Mouse (Mus musculus) left cerebral cortex, adult 8-10 months (tissue): ENCODE measurements at regions not wholly inside any gene's neighbourhood (a gene's known extent, or its start where the extent isn't known, plus 50 kb on each side); places are given as distances from the start of the nearest gene placed in this dataset.

ENCODE experiments used
- DNase-seq, 2 experiments: peaks; one replicate each; pipeline ENCODE4 v3.0.0; 2022; ENCODE audit warnings: low spot score in 2 of 2

DNA sequence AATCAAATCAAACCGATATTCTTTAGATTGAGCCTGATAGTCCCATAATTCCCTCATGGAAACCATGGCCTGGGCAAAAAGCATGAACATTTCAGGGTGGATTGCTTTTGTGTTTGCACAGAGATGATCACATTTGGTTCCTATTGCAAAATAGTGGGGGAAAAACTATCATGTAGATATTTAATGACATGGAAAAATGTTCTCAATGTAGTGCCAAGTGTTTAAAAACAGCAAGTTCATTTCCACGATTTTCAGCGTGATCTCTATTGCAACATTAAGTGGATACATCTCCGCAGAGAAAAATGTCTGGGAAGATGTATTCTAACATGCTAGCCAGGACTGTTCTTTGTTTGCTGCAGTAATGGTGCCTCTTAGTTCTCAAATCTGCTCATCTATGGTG, 235.0 kb upstream of the Stt3b start:
- no peak for DNase-seq

DNA sequence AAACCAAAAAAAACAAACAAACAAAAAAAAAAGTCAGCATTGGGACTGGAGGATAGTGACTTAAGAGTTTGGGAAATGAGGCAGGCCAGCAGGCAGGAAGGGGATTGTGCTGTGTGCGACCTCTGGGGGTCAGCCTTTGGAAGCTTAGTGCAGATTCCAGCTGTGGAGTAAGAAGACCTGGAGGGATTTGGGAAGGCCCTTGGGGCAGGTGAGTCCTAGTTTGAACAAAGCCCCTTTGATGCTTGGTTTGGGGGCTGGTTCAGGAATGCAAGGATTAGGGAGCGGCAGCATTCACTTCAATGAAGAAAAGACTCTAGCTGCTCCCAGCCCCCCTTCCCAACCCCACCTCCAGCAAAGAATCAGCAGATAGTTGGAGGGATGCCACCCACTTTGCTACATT, 235.6 kb upstream of the Stt3b start:
- no peak for DNase-seq

DNA sequence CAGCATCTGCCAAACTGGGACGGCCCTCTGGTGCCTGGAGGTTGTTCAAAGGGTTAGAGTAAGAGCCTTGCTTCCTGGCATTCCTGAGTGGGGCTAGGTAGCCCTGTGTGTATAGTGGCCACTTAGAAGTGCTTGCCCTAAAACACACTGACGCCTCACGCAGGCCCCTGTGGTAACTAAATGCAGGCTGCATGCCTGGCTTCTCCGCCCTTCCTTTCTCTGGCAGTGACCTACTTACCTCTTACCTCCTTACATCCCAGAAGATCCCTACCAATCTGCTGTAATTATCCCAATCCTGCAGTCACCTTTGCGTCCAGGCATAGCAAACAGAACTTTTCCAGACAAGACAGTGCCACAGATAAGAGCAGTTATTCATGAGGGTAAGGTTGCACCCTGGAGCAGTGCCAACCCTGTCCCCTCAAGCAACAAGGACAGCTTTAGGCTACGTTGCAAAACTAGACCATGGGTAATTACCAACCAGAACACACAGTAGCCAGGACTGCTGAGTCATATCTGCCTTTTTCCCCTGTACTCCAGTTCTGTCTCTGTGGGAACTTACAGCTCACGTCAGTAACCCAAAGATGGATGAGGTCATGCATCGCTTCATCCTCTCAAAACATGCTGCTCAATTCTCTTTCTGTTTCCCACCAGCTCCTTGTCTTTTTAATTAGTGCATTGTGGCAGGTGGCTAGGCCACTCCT, 237.6 kb upstream of the Stt3b start:
- no peak for DNase-seq

DNA sequence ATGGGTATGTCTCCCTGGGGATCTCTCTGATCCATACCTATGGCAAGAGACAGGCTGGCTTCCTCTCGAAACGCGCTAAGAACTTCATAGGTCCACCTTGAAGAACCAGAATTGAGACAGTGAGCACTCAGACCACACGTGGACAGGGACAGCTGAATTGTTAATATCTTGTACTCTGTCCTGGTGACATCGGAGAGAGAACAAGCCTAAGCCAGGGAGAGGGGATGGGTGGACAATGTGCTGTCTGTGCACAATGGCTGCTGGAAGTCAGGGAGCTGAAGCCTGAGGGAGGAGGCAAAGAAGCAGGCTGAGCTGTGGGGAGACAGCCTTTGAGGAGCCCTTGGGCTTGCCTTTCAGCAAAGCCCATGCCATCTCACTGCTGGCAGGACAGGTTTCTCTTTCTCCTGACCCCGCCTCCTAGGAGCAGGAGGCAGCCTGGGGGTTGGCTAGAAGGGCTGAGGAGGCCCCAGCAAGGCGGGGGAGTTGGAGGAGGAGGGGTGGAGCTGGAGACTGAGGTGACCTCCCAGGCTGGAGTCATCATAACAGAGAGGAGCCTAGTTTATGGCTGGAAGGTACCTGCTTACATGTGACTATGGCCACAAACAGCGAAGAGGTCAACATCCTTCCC, 238.6 kb upstream of the Stt3b start:
- no peak for DNase-seq

DNA sequence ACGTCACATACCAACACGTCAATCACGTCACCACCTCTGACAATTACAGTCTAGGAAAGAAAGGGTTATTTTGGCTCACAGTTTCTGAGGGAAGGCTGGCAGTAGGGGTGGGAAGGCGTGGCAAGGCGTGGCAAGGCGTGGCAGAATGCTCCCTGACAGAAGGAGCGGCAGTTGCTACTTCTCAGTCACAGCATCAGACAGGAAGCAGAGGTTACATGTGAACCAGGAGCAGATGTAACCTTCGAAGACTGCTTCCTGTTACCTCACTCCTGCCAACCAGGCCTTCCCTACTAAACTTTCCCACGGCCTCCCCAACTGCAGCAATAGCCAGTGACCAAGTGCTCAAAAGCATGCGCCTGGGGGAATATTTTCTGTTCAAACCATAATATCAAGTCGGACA, 240.9 kb upstream of the Stt3b start:
- no peak for DNase-seq

DNA sequence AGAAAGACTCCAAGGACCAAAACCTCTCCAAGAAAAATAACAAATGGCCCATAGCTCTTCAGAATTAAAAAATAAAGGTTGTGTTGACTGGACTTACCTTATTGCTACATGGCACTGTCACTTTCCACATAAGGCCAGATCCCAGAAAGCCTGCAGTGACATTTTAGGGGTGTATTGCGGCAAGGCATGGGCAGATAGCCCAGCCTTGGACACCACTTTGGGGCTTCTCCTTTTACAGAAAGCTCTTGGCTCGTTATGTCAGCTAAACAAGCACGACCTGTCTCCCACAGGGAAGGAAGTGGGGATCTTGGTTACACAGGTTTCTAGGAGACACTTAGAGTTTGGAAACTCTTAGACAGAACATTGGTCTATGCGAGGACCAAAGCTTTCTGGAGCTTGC, 241.3 kb upstream of the Stt3b start:
- no peak for DNase-seq

DNA sequence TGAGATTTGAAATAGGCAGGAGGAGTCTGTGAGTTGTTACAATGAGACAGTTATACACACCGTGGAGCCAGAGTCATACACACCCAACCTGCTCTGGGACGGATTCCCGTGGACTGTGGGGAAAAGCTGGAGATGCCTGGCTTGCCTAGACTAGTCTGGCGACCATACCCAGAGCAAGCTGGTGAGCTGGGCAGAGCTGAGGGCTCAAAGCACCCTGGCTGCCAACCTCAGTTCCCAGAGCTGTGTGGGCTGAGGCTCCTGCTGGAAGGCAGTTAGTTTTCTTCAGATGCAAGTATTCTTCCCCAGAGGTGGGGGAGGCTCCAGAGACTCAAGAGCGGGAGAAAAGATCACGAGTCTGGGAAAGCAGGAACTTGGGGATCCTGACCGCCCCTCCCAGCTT, 247.9 kb upstream of the Stt3b start:
- peak; percentile 9 to 62 for DNase-seq

DNA sequence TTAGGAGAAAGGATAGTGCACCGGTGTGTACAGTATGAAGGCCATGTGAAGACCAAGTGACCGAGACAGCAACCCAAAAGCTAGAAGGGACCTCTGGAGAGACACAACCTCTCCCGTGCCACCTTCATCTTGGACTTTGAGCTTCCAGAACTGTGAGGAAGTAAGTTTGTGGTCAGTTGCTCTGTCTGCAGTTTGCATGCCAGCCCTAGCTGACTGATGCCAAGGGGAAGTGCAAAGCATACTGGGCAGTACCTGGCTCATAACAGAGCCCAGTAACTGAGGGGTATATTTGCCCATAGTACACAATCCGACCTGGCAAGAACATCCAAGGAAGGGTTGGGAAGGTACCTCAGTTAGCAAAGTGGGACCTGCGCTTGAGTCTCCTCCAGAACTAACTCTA, 249.3 kb upstream of the Stt3b start:
- no peak for DNase-seq

DNA sequence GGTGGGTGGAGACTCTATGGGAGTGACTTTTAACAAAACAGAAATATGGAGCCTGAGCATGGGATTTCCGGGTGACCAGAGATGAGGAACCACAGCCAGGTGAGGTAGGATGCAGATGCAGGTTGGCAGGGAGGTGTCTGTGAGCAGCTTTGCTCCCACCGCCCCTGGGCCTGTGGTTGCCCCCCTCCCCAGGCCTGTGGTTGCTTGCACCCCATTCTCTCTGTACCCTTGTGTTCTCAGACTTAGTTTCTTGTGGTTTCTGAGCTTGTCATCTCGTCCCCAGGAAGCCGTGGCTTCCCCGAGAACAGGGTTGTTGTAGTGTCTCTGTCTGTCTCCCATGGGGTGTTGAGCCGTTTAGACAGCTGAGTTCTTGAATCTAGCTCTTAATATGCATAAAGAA, 251.0 kb upstream of the Stt3b start:
- no peak for DNase-seq

DNA sequence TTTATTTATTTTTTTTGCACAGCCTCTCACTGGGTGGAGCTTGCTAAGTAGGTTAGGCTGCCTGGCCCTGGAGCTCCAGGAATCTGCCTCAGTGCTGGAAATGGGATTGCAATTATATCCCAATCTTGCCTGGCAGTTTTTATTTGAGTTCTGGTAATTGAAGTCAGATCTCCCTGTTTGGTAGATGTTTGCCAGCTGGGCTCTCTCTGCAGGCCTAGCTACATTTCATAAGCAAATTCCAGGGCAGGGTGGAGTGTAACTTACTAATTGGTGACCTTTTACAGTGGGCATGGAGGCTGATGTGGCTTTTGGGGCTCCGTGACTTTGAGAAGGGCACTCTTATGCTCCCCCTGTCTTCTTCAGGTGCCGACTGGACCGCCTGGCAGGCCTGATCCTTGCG, 252.6 kb upstream of the Stt3b start:
- no peak for DNase-seq

DNA sequence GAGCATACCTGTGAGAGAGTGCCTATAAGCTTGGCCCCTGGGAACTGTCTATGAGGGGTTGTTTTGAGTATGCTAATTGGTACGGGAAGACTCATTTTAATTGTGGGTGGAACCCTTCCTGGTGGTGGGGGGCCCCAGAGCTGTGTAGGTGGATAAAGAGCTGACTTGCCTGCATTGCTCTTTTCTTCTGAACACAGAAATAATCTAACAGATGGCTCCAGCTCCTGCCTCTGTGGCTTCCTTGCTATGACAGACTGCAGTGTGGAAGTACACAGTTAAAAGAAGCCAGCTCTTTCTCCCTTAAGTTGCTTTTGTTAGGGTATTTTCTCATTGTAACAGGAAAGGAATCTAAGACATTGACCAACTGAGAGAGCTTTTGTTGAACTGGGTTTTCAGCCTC, 254.1 kb upstream of the Stt3b start:
- peak in 1 of 2 experiments; percentile 28 for DNase-seq

DNA sequence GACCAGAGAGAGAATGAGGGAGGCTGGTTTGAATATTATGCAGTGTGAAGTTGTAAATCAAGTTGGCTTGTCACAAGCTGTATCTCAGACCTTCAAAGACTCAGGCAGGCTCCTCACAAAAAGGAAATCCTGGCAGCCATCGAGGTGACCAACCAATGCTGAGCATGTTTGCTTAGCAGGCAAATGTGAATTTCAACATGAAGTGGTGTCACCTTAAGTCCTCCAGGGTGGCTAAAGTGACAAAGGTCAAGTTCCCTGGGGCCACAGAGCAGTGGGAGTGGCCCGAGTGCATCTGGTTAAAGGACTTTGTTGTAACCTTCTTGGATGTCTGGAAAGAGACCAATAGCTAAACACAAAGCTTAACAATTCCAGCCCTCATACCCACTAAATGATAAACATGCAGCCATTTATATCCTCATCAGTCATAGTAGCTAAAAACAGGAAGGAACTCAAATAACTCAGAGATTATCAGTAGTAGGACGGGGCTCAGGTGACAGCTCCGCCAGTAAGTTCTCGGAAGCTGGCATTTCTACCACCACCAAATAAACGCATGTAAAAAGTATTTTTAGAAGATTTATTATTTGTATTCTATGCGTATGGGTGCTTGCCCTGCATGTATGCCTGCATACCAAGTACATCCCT, 258.6 kb upstream of the Stt3b start:
- no peak for DNase-seq

DNA sequence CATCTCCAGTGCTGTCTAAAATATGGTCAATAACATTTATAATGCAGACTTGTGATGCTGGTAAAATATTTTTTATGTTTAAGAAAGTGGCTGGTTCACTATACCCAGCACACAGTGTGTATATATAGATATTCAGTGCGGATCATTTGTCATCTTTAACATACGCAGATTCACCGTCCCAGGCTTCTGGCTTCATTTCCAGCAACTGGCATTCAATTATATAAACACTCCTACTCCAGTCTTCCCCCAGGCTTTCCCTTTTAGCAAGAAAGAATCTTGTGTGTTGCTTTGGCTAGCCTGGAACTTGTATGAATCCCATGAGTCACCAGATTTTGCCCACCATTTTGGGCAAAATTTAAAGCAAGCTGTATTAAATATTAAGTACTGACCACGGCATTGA, 260.8 kb upstream of the Stt3b start:
- peak in 1 of 2 experiments; percentile 31 for DNase-seq

DNA sequence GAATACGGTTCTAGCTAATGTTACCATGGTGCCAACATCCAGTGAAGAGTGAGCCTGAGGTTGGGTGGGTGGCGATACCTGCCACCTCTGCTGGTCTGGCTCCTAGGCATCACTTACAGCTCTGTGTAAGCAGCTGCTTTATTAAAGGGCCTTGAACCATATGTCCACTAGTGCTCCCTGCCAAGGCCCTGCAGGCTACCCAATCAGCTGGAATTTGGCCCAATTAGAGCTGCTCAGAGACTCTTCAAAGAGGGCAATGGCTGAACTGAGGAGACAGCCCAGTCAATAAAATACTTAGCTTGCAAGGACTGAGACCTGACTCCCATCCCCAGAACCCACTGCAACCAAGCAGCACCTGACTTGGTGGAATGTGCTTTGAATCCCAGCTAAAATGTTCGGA, 270.9 kb upstream of the Stt3b start:
- DNase-seq = no peak

DNA sequence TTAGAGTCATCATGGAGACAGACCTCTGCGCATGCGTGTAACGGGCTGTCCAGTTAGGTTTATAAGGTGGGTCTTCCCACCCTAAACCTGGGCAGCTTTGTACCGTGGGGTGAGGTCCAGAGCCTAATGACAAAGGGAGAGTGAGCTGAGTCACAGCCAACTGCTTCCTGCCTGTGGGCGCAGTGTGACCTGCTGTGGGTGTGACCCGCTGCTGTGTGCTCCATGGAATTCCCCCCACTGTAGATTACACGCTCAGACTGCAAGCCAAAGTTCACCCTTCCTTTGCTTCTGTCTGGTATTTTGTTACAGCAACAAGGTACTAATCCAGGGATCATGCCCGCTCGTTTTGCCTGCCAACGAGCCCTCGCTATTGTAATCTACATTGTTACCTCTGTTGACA, 273.3 kb upstream of the Stt3b start:
- DNase-seq = no peak

DNA sequence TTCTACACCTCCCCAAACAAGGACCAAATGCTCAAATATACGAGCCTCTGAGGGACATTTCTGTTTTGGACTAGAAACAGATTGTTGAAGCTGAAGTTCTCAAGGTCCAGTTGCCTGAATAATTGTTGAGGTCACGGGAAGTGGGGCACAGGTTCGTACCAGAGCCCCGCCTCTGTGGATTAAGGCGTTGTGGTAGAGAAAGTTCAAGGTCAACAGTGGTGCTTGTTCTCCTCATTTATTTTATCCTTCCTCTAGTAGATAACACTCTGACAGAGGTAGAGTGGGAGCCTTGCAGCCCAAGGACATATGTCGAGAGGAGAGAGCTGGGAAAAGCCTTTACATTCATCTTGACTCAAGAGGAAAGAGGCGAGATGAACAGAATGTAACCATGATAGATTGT, 274.7 kb upstream of the Stt3b start:
- no peak for DNase-seq

DNA sequence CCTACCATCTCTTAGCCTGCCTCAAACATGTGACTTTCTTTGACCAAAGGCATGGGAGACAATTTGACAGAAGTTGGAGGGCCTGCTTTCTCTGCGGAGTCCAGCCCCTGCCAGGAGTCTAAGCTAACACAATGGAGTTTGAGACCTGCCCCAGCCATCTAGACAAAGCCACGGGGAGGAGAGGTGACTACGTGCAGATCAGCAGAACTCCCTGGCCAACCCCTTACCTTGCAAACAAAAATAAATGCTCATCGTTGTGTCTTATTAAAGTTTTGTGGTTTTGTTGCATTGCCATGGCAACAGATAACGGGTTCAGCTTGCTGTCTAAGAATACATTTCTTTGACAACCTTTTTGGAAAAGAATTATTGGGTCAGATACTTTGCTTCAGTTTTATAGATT, 282.2 kb upstream of the Stt3b start:
- no peak for DNase-seq

DNA sequence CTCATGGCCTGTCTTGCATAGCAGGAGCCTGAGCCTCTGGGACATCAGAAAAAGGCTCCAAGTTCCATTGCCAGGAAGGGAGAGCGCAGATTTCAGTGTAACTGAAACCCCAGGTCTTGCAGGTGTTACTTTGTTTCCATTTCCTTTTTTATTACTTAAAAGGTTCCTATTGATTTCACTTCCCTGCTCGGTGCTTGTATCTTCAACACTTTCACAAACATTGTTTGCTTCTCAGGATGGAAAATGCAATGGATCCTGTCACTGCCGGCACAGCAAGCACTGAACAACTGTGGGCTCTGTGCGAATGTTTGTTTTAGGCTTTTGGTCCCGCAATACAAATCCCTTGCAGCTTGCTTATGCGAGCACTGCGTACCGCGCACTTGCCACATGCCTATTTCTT, 290.0 kb upstream of the Stt3b start:
- no peak for DNase-seq

DNA sequence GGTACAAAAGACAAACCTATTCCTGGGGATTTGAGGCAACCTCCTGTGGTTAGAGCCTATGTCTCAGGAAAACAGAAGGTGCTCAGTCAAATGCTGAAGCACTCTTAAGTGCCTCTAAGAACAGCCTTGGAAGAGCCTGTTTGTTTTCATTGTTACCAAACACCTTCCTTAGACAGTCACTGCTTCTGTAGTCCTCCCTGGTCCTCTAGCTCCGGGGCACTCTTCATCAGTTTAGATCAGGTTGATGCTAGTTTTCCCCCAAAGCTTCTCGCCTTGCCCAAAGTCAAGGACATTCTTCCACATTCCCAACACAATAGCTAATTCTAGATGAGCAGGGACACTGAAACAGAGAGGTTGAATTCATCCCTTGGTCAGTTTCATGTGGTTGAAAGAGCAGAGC, 290.6 kb upstream of the Stt3b start:
- no peak for DNase-seq

DNA sequence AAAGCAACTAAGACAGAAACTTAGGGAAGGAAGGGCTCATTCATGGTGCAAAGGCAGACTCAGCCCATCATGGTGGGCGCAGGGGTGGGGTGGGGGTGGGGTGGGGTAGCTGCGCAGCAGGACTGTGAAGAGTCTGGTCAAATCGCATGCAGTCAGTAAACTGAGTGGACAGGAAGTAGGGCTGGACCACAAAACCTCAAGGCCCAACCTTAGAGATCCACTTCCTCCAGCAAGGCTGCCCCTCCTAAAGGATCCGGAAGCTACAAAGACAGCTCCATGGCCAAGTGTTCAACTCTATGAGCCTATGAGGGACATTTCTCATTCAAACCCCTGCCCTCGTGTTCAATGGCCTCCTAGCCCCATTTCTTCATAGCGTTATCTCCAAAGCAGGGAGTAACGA, 292.6 kb upstream of the Stt3b start:
- no peak for DNase-seq

DNA sequence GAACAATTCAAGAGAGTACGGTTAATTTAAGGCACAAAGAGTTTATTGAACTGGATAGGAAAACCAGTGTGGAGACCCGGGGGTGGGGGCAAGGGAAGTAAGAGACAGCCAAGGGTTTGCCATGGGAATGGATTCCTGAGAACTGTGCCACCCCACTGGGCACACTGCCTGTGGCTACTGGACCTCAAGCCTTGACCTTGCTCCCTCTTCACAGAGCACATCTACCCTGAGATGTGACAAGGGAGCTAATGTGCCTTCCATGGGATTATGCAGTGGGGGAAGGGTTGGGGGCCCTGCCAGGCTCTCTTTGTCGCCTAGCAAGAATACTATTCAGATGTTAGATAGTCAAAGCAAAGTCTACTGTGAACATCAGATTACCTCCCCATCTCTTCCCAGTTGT, 294.2 kb upstream of the Stt3b start:
- DNase-seq = peak; percentile 19 to 62

DNA sequence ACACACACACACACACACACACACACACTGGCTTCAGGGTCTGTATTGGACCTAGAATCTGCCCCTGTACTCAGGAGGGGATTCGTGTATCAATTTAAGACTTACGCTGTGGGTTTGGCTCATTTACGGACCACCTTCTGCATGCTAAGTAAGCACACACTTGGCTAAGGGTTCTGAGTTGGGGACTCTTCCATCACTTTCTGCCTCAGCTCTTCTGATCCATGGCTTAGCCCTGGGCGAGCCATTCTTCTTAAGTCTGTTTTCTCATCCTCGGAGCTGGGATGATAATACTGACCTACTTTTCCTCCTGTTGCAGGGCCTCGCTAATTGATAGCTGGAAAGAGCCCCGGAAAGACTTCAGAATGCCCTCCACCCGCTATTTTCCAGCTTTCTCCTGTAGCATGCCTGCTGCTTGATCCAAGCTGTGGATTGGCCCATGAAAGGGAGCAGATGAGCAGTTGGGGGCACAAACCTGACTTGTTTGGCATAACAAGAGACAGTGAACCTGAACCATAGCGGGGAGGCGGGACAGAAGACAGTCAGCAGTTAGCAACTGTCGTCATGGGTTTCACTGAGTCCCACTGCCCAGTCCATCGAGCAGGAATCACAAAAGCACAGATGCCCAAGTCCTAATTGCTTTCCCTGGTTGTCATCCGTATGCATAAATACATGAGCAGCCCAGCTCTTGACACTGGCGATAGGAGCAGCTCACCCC, 294.9 kb upstream of the Stt3b start:
- no peak for DNase-seq
